Mouse (Mus musculus) fat pad, adult 2 months (tissue): ENCODE measurements around the gene Tubgcp5.
"Not testable (repeated sequence)": the region's sequence is repeated elsewhere in the genome, so short reads cannot be mapped to it uniquely, and the experiment has no call there.

Experiments used
- DNase-seq: peaks from one replicate; pipeline ENCODE4 v3.0.0-alpha.2; 2011; ENCODE audit warnings: low read depth, low spot score; ENCODE audit errors: extremely low read depth

Gene Tubgcp5

GRCm38 (mm10) chr7:55793952-55794603 lies at the start of gene Tubgcp5:
Tubgcp5 (plus strand) TSS chr7:55794154.
- peak; percentile 51 for DNase-seq

- no peak for DNase-seq
These were observed 49.3 kb upstream of the Tubgcp5 start for GRCm38 (mm10) chr7:55744566-55745220.

DNA sequence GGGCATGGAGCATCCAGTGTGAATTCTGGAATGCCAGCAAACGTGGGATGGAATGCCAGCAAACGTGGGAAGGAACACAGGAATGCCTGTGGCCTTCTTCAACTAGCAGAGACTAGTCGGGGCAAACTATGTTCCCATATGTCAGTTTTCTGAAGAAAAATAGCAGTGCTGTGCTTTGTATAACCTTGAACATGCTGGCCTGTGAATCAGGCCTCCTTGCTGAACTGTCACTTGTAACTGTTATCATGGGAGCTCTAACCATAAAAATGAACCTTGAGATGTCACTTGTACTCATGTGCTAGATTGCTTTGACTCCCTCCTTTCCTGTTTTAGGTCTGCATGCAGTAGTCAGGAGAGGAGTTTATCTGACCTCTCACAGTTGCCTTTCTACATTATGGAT lies 43.1 kb upstream of the Tubgcp5 start:
- DNase-seq, result no peak

- no peak for DNase-seq
These were observed 34.6 kb upstream of the Tubgcp5 start for GRCm38 (mm10) chr7:55759346-55759745.

GRCm38 (mm10) chr7:55767926-55768325 lies 26.0 kb upstream of the Tubgcp5 start, which contains the start of gene Siglech:
Siglech (plus strand) TSS chr7:55768178.
- no peak for DNase-seq

DNA sequence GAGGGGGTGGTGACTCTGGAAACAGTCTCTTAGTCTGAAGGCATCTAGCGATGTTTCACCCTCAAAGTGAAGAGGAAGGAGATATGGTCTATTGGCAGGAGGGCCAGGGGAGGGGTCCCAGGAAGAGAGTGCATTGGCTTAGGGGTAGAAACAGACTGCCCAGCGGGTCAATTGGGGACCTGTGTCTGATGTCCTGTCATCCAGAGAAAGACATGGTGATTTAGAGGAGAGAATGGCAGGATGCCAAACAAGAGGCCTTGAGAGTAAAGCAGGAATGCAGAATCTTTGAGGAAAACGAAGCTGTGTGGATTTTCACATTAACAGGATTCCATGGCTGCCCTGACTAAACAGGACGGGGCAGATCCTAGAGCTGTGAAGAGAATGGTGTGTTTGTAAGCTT lies 13.9 kb upstream of the Tubgcp5 start:
- DNase-seq, result no peak

DNA sequence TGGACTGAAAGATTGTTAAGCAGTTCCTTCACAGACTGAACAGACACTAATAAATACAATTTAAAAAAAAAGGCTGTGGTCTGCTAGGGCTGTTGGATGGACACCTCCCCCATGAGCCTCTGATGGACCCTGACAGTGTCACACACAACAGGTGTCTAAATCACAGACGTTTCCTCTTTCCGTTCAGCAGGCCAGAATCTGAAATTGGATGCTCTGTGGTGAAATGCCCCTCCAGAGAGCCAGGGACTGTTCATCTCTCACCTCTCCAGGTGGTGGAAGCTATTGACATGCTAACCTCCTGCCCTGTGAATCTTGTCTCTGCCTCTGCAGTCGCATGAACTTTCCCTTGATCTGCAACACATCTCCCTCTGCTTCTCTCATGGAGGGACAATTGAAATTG lies 11.5 kb upstream of the Tubgcp5 start:
- DNase-seq, result no peak

DNA sequence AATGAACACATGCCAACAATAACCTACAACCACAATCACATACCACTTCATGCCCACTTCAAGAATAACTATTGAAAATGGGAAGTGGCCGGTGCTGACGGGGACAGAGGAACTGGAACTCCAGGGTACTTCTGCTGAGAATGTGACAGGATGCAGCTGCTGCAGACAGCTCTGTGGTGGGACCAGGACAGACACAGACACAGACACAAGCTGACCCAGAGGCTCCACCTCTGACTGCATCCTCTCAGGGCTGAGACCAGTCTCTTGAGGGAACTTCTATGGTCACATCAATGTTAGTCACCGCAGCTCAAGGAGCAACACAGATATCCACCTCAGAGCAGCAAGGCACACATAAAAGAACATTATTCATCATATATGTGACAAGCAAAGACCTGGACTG lies 9.4 kb upstream of the Tubgcp5 start:
- DNase-seq, result no peak

DNA sequence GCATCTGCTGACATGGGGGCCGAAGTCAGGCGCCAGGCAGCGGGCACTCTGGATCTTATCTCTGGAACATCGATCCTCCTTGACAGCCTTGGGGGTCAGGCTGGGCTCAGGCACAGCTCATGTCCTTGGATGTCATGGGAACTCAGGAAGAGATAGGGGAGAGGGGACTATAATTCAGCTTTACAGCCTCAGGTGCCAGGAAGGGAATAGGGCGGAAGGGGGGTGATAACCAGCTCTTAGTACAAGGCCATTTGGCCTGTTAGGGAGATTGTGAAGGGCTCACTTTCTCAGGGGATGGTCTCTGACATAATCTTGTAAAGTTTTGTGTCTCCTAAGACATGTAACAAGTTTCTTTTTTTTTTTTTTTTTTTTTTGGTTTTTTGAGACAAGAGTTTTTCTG lies 3.4 kb upstream of the Tubgcp5 start:
- not testable (repeated sequence) for DNase-seq

- DNase-seq, result no peak
These were observed 1.7 kb upstream of the Tubgcp5 start for GRCm38 (mm10) chr7:55792280-55792679.

DNA sequence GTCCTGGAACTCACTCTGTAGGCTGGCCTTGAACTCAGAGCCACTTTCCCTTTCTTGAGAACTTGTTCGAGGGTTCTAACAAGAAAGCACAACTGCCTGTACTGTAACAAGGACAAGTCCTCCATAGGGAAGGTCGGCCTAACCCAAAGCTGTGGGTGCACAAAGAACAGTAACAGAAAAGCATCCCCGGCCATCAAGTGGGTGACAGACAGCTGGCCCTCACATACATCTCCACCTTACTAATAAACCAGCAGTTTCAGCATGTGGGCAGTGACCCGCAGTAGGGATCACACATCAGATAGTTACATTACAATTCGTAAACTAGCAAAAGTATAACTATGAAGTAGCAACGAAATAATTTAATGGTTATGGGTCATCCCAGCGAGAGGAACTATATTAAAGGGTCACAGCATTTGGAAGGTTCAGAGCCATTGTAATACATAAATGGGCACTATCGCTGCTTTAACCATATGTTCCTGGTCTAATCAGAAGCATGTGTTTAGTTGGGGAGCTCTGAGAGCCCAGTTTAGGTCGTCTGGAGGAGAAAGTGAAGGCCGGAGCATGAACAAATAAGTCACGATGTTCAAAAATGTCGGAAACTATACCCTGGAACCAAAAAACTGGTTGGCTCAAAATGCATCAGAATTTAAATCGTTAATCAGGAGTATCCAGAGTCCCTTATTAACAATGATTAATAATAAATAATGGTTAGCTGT lies 560 bp upstream of the Tubgcp5 start:
- DNase-seq, result no peak

DNA sequence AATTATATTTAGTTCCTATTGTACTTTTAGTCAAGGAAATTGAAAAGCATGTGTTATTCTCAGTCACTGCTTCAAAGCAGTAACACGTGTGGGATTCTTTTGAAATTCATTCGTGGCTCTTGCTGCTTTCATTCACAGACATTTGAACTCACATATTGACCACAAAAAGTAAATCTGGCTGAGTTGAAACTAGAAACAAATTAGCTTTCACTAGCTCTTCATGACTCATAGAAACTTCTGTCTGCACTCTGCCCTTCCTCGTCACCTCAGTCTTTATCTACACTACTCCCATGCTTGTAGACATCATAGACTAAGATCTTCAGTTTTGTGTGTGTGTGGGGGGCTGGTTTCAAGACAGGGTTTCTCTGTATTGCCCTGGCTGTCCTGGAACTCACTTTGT lies 6.0 kb downstream of the Tubgcp5 start:
- DNase-seq, result no peak

- DNase-seq, result no peak
These were observed 16.0 kb downstream of the Tubgcp5 start for GRCm38 (mm10) chr7:55809967-55810366.

DNA sequence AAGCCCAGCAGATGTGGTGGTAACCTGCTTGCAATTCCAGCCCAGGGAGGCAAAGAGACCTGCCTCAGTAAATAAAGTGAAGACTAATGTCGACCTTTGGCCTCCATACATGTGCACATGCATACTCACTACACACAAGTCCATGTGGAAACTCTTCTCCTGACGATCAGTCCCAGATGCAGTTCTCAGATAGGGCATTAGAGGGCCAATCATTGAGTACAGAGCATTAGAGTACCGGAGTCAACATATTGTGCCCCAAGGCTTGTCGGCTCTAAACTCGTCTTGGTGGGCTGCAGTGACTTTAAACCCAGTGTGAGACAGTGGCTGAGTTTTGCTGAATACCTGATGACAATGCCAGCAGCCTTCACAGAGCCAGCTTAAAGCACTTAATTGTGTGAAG lies 30.5 kb downstream of the Tubgcp5 start:
- no peak for DNase-seq

DNA sequence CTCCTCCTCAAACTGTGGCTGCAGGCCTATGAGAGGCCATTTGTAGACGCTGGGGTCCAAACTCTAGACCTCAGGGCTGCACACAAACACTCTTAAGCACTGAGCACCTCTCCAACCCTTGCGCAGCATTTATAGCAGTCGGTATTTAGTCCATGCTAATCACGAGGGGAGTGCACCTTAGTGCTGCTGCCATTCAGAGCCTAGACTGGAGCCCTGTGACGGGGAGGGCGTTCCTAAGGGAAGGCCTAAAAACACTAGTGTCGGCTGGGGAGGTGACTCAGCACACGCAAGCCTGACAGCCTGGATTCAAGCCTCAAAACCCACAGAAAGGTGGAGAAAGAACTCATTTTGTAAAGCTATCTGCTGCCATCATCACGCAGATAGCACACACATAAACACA lies 33.6 kb downstream of the Tubgcp5 start:
- DNase-seq, result no peak

DNA sequence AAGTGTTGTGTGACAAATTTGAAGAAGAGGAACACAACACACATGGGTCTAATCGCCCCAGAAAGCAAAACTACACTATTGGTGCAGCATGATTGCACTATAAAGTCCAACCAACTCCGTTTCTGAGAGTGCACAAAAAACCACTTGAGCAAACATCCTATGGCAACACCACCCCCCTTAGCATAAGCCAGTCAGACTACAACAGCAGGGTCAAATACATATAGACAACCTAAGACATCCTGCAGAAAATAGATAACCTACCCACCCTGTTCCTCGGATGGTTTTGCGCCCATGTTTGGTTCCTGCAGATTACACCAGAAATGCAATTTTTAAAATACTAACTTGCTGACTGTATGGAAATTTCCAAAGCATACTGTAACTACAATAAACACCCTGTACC lies 42.9 kb downstream of the Tubgcp5 start:
- no peak for DNase-seq

DNA sequence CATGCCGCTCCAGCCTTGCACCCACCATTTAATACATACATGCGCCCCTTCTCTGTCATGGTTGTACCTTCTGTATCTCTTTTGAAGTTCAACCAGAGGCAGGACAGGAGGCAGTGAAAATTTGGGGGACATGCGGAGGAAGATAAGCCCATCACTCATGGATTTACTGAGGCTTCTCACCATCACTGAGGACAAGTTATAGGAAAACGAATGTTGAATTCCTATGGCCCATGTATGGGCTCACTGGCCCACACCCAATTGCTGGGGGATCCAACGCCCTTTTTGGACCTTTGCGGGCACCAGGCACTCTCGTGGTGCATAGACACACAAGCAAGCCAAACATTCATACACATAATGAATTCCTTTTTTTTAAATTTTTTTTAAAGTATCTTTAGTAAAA lies 47.5 kb downstream of the Tubgcp5 start, which contains the start of gene Cyfip1:
TSS of gene Cyfip1 (plus strand) at position 301 of the 400 bp plus-strand sequence.
- DNase-seq, result no peak

GRCm38 (mm10) chr7:55841977-55842503 lies 48.1 kb downstream of the Tubgcp5 start:
- DNase-seq, result no peak

DNA sequence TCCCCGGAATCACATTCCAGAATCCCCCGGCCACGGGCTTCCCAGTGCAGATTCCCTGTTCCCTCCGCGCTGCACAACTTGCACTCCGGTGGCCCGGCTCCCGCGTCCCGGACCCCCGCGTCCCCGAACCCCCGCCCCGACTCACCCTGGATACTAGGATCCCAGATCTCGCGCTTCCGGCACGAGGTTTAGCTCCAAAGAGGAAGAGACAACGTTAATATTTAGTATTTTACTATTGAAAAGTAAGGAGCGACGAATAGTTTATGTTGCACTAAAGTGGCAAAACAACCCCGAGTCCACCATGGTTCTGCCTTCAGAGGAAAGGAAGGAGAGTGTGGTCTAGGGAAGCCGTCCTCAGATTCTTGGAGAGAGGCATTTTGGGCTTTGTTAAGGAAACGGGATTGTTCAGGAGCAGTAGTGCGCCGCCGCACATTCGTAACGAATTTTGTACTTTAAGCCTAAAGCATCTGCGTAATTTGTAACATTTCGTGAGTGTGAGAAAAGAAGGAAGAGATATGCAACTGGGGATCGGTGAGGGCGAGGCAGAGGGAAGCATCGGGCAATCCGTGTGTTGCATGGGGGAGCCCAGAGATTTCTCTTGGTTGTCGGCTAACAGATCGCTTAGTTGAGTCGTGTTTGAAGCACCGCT lies 48.7 kb downstream of the Tubgcp5 start:
- DNase-seq, result no peak

GRCm38 (mm10) chr7:55846606-55847312 lies 52.8 kb downstream of the Tubgcp5 start:
- DNase-seq, result no peak
